Mouse (Mus musculus) frontal cortex, adult 2 months (tissue): ENCODE measurements at regions not wholly inside any gene's neighbourhood (a gene's known extent, or its start where the extent isn't known, plus 50 kb on each side); places are given as distances from the start of the nearest gene placed in this dataset.

ENCODE experiments used
- DNase-seq, 2 experiments: peaks; one replicate each; pipeline ENCODE4 v3.0.0; 2022; ENCODE audit warnings: low spot score in 1 of 2; ENCODE audit errors: extremely low spot score in 1 of 2

GRCm38 (mm10) chr17:79414006-79414405 is 59.1 kb upstream of the Cdc42ep3 start:
- no peak for DNase-seq

GRCm38 (mm10) chr17:79417953-79418352 is 63.1 kb upstream of the Cdc42ep3 start:
- DNase-seq = no peak

GRCm38 (mm10) chr17:79421618-79422017 is 66.7 kb upstream of the Cdc42ep3 start:
- no peak for DNase-seq

GRCm38 (mm10) chr17:79439182-79439581 is 84.3 kb upstream of the Cdc42ep3 start:
- DNase-seq = no peak

- DNase-seq = no peak
Observed at GRCm38 (mm10) chr17:79442507-79443115, 87.7 kb upstream of the Cdc42ep3 start.

GRCm38 (mm10) chr17:79447170-79447569 is 92.3 kb upstream of the Cdc42ep3 start:
- no peak for DNase-seq

GRCm38 (mm10) chr17:79451141-79451860 is 96.4 kb upstream of the Cdc42ep3 start:
- DNase-seq = no peak

- no peak for DNase-seq
Observed at GRCm38 (mm10) chr17:79453825-79454224, 98.9 kb upstream of the Cdc42ep3 start.

GRCm38 (mm10) chr17:79454526-79454925 is 99.6 kb upstream of the Cdc42ep3 start:
- no peak for DNase-seq

GRCm38 (mm10) chr17:79455229-79455628 is 100.3 kb upstream of the Cdc42ep3 start:
- no peak for DNase-seq

GRCm38 (mm10) chr17:79457636-79458035 is 102.7 kb upstream of the Cdc42ep3 start:
- no peak for DNase-seq

- DNase-seq = no peak
Observed at GRCm38 (mm10) chr17:79461681-79462091, 106.8 kb upstream of the Cdc42ep3 start.

- no peak for DNase-seq
Observed at GRCm38 (mm10) chr17:79463074-79463694, 108.3 kb upstream of the Cdc42ep3 start.

GRCm38 (mm10) chr17:79465666-79466065 is 110.8 kb upstream of the Cdc42ep3 start:
- DNase-seq = no peak

- no peak for DNase-seq
Observed at GRCm38 (mm10) chr17:79471639-79472038, 116.7 kb upstream of the Cdc42ep3 start.

GRCm38 (mm10) chr17:79472106-79472995 is 117.5 kb upstream of the Cdc42ep3 start:
- no peak for DNase-seq

- DNase-seq = no peak
Observed at GRCm38 (mm10) chr17:79476671-79477070, 121.8 kb upstream of the Cdc42ep3 start.

GRCm38 (mm10) chr17:79481112-79481738 is 126.3 kb upstream of the Cdc42ep3 start:
- no peak for DNase-seq

GRCm38 (mm10) chr17:79481936-79482335 is 127.0 kb upstream of the Cdc42ep3 start:
- DNase-seq = no peak

- DNase-seq = no peak
Observed at GRCm38 (mm10) chr17:79485239-79485638, 126.4 kb upstream of the Rmdn2 start.
